In genomic region chr15:99778148-99778547, GRCm38 (mm10) we compare ENCODE assay signal across 9 mouse cellular contexts. TPM values are rescaled to one million over a fixed set of nuclear protein-coding genes. Genes with fewer than 3 reads are reported as not detected.
A peak's percentile ranks its signal among the peaks of the same experiment; 100 is the strongest.
DNase-seq lines count a peak whose midpoint lies in the region; ATAC-seq and TF ChIP-seq lines count a peak whose summit lies in the region.
"Had no signal": no experiment of that assay in that cellular context is flagged by ENCODE, and none has a peak within 500 bp of the region (broad histone marks: within the 10 kb centered on the region; RNA-seq: fewer than 3 reads in every experiment).

No protein-coding gene starts in this region.

- DNase-seq in adrenal gland, postnatal 14 days = peak; percentile 31
- DNase-seq in adrenal gland, adult 8-10 months = no peak
- peak in 1 of 2 experiments; percentile 21 for DNase-seq in layer of hippocampus, adult 2 months (ENCODE audit: low spot score in 2 of 2)
- no peak for DNase-seq in layer of hippocampus, postnatal 36 days
- DNase-seq in R1 (ENCODE audit: low read depth, low spot score) = peak; percentile 73
- peak; percentile 30 for DNase-seq in thymus, postnatal 25 days
- DNase-seq in urinary bladder, postnatal 36 days (ENCODE audit: low spot score in 2 of 2) = no peak

- H3K27ac ChIP-seq in layer of hippocampus, adult 2 months = no peak overlapping the region
- H3K27ac ChIP-seq: limb, embryonic 12.5 days had no signal

- ATAC-seq in granulocyte monocyte progenitor cell, adult 5-6 weeks (replicated peaks; ENCODE audit: poor library complexity, severe bottlenecking) = peak; percentile 42; the same call in 1 of the 2 replicates

- peak; percentile 94 for TF ChIP-seq CTCF in layer of hippocampus, adult 2 months (conservative IDR thresholded peaks at IDR 0.05)

- no peak overlapping the region for H3K4me3 ChIP-seq in layer of hippocampus, adult 2 months
- H3K4me3 ChIP-seq: limb, embryonic 12.5 days had no signal

RNA-seq across cellular contexts. Expression of gene Cers5, which starts 5.5 kb away (rescaled TPM):
- total RNA-seq in adrenal gland, postnatal 14 days (2021) = 40.9 and 42.7 TPM in 2 replicates
- total RNA-seq in adrenal gland, adult 8-10 months (2022) = 10 to 100 TPM; 58.2 to 67.4 (median 59.8) TPM
- total RNA-seq in layer of hippocampus, adult 2 months (2021) = 10 to 100 TPM; 28.4 to 29.9 TPM
- total RNA-seq in layer of hippocampus, postnatal 36 days (2021) = 10 to 100 TPM; 29.6 to 30.2 TPM
- 34.8 and 58.3 TPM in 2 replicates for total RNA-seq in granulocyte monocyte progenitor cell, adult 5-6 weeks (2014; fragmentation: Nextera tagmentation)
- total RNA-seq in granulocyte monocyte progenitor cell, adult 5-6 weeks (2017) = 17.9 and 24.5 TPM in 2 replicates

RNA-seq across cellular contexts. Expression of gene Cox14, which starts 52.7 kb away (rescaled TPM):
- 177 and 199 TPM in 2 replicates for total RNA-seq in adrenal gland, postnatal 14 days (2021)
- 100 to 1,000 TPM; 200 to 304 (median 253) TPM for total RNA-seq in adrenal gland, adult 8-10 months (2022)
- 100 to 1,000 TPM; 113 to 125 TPM for total RNA-seq in layer of hippocampus, adult 2 months (2021)
- total RNA-seq in layer of hippocampus, postnatal 36 days (2021) = 100 to 1,000 TPM; 122 to 134 TPM
- total RNA-seq in granulocyte monocyte progenitor cell, adult 5-6 weeks (2014; fragmentation: Nextera tagmentation) = 57.0 and 57.1 TPM in 2 replicates
- 38.9 and 47.3 TPM in 2 replicates for total RNA-seq in granulocyte monocyte progenitor cell, adult 5-6 weeks (2017)

Comparison
In these comparisons a context has a peak if more than half of its experiments do, and no peak if none do; other contexts are left out.
1. DNase-seq: peak in adrenal gland, postnatal 14 days (single experiment), R1 (single experiment) and thymus, postnatal 25 days (single experiment); none in adrenal gland, adult 8-10 months (single experiment), layer of hippocampus, postnatal 36 days (0 of 2) and urinary bladder, postnatal 36 days (0 of 2).